1 mouse cellular context compared by ENCODE assay signal in genomic region chr19:47935530-47935929, GRCm38 (mm10).
TF ChIP-seq lines count a peak whose summit lies in the region.

No protein-coding gene starts in this region.

TF ChIP-seq in MEL, 35 proteins besides CTCF, POLR2A, EP300 and RAD21 (continued from another document):
- peak; percentile 20; the same call in 1 of the 2 replicates for TF ChIP-seq MAX (IDR thresholded peaks at IDR 0.05; ENCODE audit: low read length)
- no peak for TF ChIP-seq BHLHE40 (IDR thresholded peaks at IDR 0.05; ENCODE audit: borderline replicate concordance, low read depth, low read length)
